Mouse (Mus musculus) adrenal gland, adult 8-10 months (tissue): ENCODE data around the gene Cmtm4. TPM values are rescaled to one million over a fixed set of nuclear protein-coding genes. Genes with fewer than 3 reads are reported as not detected.
"Not testable (repeated sequence)": the region's sequence is repeated elsewhere in the genome, so short reads cannot be mapped to it uniquely, and the experiment has no call there.

Experiments
- DNase-seq: peaks from one replicate; pipeline ENCODE4 v3.0.0; 2022
- total RNA-seq, 4 experiments: library from RNA; stranded (reverse); gene quantifications; 2 replicates each; pipeline ENCODE4 v1.2.4; 2022

Cmtm4 gene
- total RNA-seq, 4 experiments from 2014 or later = 41.3 to 57.6 (median 54.9) TPM

DNA sequence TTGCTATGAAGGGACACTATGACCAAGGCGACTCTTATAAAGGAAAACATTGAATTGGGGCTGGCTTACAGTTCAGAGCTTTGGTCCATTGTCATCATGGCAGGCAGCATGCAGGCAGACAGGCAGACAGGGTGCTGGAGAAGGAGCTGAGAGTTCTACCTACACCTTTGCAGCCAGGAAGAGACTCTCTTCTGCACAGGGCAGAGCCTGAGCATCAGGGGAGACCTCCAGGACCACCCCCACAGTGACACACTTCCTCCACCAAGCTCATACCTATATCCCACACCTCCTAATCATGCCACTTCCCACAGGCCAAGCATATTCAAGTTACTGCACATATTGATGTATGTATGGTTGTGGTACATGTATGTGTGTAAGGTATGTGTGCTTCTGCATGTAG, 58.8 kb downstream of the Cmtm4 start:
- no peak for DNase-seq

DNA sequence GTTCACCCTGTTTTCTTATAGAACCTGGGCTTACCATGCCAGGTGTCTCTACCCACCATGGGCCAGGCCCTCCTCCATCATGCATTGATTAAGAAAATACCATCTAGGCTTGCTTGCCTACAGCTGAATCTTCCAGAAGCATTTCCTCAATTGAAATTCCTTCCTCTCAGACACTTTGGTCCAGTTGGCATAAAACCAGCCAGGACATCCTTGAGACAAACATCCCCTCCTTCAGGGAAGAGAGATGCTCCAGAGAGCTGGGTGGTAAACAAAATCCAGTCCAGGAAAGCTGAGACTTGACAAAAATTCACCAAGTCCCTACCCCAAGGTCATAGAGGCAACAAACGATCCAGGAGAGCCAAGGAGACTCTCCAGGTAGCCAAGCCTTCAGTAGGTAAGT, 61.4 kb downstream of the Cmtm4 start:
- no peak for DNase-seq

DNA sequence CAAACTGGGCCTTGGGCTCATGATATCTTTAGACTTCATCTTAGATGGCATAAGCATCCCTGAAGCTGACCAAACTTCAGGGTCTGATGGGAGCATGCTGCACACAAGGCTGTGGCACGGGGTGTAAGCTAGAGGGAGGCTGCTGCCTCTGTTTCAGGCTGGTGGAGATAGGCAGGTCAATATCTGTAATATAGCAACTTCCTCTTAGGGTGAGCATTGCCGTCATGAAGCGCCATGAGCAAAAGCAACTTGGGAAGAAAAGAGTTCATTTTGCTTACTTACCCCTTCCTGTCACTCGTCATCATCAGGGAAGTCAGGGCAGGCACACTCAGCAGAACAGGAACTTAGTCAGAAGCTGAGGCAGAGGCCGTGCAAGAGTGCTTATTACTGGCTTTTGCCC, 61.8 kb downstream of the Cmtm4 start:
- no peak for DNase-seq

DNA sequence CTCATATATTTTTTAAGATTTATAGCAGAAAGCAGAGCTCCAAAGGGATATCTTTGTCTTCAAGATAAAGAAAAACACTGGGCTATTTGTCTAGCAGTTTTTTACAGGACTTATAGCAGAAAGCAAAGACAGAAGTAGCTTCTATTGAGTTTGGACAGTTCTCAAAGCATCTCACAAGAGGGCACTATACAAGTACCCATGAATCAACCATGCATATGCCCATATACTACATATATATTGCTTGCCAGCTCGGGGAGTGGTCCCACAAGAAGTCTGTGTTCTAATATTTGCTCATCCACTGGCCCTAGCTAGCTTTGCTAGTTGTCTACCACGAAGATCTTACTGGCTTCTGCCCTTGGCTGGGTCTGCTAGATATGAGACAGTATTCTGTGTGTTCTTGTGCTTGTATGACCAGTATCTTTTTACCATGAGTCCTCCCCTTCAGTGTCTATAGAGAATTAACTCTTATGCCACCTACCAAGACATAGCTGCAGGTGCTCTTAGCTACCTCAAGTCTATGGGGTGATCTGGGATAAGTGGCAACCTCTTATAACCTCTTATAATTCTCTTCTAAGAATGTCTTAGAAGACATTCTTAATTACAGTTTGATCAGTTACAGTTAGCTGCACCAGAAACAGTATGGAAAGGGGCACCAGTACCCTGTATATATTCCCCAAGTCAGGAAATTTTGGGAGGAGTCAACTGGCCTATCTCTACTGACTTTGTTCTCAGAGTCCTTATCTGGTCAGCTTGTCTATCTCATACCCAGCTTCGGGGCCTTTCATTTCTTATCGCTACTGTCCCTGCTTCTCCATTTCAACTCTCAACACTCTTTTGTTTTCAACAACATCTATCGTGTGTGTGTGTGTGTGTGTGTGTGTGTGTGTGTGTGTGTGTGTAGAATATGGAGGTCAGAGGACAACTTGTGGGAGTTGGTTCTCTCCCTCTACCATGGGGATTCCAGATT, 62.7 kb downstream of the Cmtm4 start:
- DNase-seq = no peak

DNA sequence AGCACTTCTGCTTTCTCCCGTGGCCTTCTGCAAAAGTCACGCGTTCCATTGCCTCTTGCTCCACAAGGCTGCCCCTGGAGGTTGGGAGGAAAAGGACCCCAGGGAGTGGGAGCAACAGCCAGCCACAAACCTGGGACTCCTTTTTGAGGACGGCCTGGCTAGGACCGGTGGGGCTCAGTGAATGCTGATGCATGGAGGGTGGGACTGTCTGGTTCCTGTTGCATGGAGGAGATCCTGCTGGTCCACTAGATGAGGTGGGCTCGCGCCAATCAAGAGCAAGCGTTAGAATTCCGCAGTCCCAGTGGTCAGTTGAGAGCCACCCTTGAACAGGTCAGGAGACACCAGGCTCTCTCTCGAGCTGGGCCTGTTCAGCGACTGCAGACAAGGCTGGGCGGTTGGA, 73.7 kb downstream of the Cmtm4 start, which contains the start of gene Cmtm2b:
Gene Cmtm2b, plus strand, starts transcription at position 301 of the 400 bp plus-strand sequence.
- not testable (repeated sequence) for DNase-seq

DNA sequence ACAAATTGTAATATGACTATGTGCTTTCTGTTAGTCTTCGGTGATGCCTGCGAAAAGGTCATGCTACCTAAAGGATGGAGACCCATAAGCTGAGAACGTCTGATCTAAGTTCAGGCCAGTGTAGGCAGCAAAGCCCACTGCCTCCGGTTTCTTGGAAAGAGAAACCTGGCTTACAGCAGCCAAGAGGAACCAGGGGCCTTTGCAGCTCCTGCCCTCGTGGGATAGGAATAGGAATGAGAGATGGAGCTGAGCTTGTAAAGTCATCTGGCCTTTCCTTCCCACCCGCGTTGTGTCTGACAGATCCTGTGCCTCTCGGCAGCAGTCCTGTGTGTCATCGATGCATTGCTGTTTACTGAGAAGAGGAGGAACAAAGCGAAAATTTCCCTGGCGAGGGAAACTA, 74.3 kb downstream of the Cmtm4 start, which contains the start of gene Gm11020:
Gene Gm11020, plus strand, starts transcription at position 301 of the 400 bp plus-strand sequence.
- not testable (repeated sequence) for DNase-seq

DNA sequence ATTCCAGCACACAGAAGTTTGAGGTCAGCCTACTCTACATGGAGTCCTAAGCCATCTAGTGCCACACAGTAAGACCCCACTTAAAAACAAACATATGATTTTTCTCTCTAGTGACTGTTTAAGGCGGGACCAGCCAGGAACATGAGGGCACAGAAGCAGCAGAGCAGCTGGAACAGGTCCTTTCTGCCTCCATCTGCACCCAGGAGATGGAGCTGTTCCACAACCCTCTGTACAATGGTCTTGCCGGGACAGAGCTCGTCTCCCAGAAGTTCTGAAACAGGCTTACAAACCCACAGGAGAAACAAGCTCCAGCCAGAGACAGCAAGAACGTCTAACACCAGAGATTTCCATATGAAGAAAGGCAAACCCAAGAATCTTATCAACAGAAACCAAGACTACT, 82.3 kb downstream of the Cmtm4 start:
- no peak for DNase-seq

DNA sequence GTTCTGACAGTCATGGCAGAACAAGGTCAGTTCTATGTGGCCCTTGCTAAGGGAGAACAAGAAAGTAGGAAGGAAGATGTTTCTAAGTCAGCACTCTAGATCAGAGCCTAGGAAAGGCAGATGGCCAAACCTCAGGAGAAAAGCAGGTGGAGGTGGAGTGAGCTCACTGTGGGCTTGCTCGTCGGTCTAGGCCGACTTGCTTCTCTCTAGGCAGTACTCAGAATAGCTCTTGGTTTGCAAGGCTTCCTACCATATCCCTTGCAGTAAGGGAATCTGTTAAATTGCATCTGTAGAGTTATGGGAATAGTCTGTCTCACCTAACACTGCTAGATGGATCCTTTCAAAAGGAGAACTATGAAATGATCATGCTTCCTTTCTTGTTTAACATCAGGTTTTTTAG, 83.6 kb downstream of the Cmtm4 start:
- not testable (repeated sequence) for DNase-seq

DNA sequence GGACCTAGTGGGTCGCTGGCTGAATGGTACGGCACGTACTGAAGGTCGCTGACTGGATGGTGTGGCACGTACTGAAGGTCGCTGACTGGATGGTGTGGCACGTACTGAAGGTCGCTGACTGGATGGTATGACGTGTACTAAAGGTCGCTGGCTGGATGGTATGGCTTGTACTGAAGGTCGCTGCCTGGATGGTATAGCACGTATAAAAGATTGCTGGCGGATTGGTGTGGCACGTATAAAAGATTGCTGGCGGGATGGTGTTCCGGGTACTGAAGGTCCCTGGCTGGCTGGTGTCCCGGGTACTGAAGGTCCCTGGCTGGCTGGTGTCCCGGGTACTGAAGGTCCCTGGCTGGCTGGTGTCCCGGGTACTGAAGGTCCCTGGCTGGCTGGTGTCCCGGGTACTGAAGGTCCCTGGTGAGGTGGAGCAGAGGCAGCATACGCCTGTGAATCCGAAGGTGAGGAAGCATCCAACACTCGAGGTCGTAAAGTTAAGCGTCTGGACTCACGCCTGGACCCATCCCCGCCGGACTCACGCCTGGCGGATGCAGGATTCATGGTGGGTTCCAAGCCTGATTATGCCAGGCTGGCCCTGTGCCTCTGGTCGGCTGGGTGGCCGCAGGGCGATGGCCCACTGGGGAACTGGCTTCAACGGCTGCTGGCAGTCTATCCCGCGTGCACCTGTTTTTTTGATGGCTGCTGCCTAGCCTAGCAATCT, 86.0 kb downstream of the Cmtm4 start, which contains the start of the genes Gm45711 and Cmtm1:
Gene Gm45711, minus strand, starts transcription at position 641 of the 715 bp plus-strand sequence.
Gene Cmtm1, minus strand, starts transcription at position 705 of the 715 bp plus-strand sequence.
- DNase-seq = peak; percentile 90

DNA sequence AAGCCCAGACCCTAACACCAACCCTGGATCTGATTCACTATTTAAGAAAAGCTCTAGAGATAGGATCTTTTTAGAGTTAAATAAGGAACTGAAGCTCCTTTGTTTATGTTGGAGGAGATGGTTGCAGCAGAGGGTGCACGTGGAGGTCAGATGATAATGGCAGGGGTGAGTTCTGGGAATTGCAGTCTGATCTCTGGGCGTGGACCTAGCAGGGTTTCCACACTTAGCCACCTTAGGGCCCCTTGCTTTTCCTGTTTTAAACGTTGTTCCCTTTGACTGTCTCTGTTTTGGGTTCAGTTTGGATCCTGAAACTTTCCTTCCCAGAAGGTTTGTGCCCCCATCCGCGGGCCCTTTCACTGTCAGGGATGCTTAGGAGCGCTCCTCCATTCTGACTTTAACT, 87.3 kb downstream of the Cmtm4 start:
- not testable (repeated sequence) for DNase-seq

DNA sequence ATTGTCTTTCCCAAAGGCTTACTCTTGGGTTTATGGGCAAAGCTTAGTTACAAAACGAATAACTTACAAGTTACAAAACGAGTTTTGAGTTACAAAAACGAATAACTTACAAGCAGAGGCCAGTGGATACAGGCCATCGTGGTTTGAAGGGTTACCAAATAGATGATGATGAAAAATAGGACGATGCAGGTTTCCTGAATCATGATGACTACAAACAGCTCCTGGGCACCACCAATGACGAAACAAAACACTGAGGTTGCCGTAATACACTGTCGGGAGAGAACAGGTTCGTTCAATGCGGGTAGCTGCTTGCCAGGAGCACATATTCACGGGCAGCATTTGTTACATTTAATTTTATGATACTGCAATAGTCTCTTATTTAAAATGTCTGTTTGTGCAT, 90.6 kb downstream of the Cmtm4 start:
- DNase-seq = no peak

DNA sequence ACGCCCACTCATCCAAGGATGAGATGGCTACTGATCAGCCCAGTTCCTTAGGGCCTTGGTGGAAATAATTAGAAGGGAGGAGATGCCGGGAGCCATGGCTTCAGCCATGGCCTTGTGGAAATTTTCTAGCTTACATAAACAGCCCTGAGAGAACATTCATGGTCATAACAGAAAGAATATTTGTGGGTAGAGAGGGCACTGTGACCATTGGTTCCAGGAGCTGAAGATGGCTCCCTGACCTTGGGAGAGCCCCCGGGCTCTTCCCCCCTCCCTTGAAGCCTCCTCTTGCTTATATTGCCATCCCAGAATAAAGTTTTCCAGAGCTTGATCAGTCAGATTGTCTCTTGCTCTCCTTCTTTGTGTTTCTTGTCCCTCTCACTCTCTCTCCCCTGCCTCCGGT, 93.1 kb downstream of the Cmtm4 start:
- DNase-seq = not testable (repeated sequence)

DNA sequence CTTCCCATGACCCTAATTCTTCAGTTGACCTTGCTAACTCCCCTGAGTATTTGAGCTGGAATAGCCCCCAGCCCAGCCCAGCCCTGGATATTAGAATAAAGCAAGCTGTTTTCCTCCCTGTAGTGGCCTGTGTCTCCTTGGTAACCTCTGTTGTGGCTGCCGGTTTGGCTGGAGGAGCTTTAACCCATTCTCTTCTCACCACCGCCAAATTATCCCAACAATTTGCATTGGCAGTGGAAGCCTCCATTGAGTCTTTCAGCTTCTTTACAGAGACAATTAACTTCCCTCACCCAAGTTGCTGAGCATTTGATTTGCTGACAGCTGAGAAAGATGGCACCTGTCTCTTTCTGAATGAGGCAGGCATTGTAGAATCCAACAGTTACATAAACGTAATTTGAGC, 94.0 kb downstream of the Cmtm4 start:
- DNase-seq = not testable (repeated sequence)

Other genes starting within 250 kb of the Cmtm4 start
- gene Bean1, start 225.4 kb downstream of the Cmtm4 start, total RNA-seq = 10 to 100 TPM in 1 of 4 experiments, 1 to 10 TPM in 3; 3.3 to 10.8 (median 4.8) TPM
- gene Tk2, start 147.2 kb downstream of the Cmtm4 start, total RNA-seq = 100 to 1,000 TPM in 2 of 4 experiments, 10 to 100 TPM in 2; 81.6 to 125 (median 103) TPM
- gene Cklf, start 144.9 kb downstream of the Cmtm4 start, total RNA-seq = 100 to 1,000 TPM in 2 of 4 experiments, 10 to 100 TPM in 2; 71.6 to 149 (median 92.8) TPM
- gene Cmtm2a, start 102.6 kb downstream of the Cmtm4 start, total RNA-seq = under 1 TPM; 0.27 to 0.87 (median 0.59) TPM
- gene Gm45711, start 85.7 kb downstream of the Cmtm4 start, total RNA-seq = under 1 TPM in 2 of 4 experiments, not detected in 2; 0.24 to 0.43 TPM
- gene Cmtm1, start 85.7 kb downstream of the Cmtm4 start, total RNA-seq = under 1 TPM in 3 of 4 experiments, not detected in 1; 0.24 to 0.40 (median 0.26) TPM
- not detected for gene Gm11020, start 74.2 kb downstream of the Cmtm4 start, total RNA-seq
- 1 to 10 TPM in 1 of 4 experiments, under 1 TPM in 1, not detected in 2; 0.38 to 1.1 TPM for gene Cmtm2b, start 73.6 kb downstream of the Cmtm4 start, total RNA-seq
- gene Cmtm3, start 56.4 kb downstream of the Cmtm4 start, total RNA-seq = 100 to 1,000 TPM in 2 of 4 experiments, 10 to 100 TPM in 2; 54.3 to 135 (median 96.8) TPM
- gene Dync1li2, start 47.2 kb upstream of the Cmtm4 start, total RNA-seq = 100 to 1,000 TPM; 115 to 200 (median 123) TPM
- under 1 TPM in 2 of 4 experiments, not detected in 2; 0.16 to 0.52 TPM for gene Terb1, start 114.1 kb upstream of the Cmtm4 start, total RNA-seq
- gene Nae1, start 138.8 kb upstream of the Cmtm4 start, total RNA-seq = 10 to 100 TPM; 40.5 to 66.3 (median 47.3) TPM
- gene Car7, start 138.9 kb upstream of the Cmtm4 start, total RNA-seq = 1 to 10 TPM; 1.7 to 5.6 (median 3.2) TPM
- gene Pdp2, start 195.6 kb upstream of the Cmtm4 start, total RNA-seq = 10 to 100 TPM; 31.7 to 43.6 (median 38.0) TPM
- gene Cdh16, start 228.6 kb upstream of the Cmtm4 start, total RNA-seq = under 1 TPM in 1 of 4 experiments, not detected in 3; 0.24 TPM
- gene Rrad, start 235.5 kb upstream of the Cmtm4 start, total RNA-seq = 10 to 100 TPM in 2 of 4 experiments, 1 to 10 TPM in 2; 2.7 to 16.3 (median 7.6) TPM
- gene Ciao2b, start 246.2 kb upstream of the Cmtm4 start, total RNA-seq = 10 to 100 TPM; 33.1 to 44.9 (median 41.1) TPM